Mouse (Mus musculus) cerebral cortex, adult 2 months (tissue): ENCODE results near the gene Apol10a.

ENCODE experiments used
- WGBS: fragments of 180-500 bp; shearing (Covaris S2); methylation state at CpG from one replicate; pipeline ENCODE4 v1.1.7; 2018; 5-methylcytosine and 5-hydroxymethylcytosine counted together

Gene Apol10a

DNA sequence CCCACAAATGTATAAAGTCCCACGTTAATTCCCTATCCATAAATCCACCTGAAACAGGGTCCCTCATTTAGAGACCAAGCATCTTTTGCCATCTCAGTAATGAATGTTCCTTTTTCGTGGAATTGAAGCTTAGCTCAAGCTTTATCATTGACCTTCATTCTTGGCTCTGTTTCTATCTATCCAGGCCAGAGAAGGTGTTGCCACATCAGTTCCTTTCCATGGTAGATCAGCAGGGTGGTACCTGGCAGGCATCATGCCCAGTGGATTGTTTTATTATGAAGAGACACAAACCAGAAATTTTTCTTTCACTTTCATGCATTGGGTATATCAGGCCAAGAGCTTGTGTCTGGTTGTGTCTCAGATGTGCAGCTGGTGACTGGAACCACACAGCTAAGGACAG lies at the start of gene Apol10a:
Apol10a (plus strand) TSS at position 355 of the 400 bp plus-strand sequence.
- WGBS, result 82% methylated on average over 2 of the region's 2 CpGs

GRCm38 (mm10) chr15:77428690-77429448 lies 48.0 kb upstream of the Apol10a start:
- WGBS, result 53% methylated on average over 9 of the region's 10 CpGs

DNA sequence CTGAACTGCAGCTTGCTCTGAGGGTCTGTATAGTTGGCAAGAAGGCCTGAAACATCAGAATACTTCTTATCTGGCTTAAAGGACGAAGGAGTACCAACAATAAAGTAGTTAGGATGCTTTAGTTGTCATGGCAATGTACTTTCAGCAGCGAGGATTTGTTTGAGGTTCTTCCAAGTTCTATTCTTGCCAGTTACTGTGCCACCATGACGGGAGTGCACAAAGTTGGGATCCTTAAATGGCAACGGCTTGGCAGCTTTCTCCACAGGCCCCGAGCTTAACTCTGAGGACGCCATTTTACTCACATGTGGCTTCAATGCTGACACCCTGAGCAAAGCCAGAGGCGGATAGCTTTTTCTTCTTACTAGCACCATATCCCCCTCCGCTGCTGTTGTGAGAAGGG lies 32.1 kb upstream of the Apol10a start:
- WGBS, result 23% methylated on average over 8 of the region's 8 CpGs

DNA sequence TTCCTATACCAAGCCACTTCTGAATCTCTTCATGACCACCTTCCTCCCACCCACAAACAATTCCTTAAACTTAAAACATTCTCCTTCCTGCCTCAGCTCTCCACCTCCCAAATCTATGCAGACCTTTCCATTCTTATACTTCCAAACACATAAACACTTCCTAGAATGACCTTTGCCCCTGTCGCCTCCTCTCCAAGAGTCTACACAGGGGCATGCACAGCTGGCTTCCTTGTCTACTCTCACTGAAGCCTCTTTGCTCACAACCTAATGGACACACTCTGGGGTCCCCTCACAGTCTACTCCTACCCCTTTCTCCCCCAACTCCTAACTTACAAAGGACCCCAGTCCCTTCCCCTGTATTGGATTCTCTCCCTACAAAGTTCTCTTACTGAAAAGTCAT lies 31.2 kb upstream of the Apol10a start:
- WGBS, result 88% methylated on average over 1 of the region's 1 CpGs

DNA sequence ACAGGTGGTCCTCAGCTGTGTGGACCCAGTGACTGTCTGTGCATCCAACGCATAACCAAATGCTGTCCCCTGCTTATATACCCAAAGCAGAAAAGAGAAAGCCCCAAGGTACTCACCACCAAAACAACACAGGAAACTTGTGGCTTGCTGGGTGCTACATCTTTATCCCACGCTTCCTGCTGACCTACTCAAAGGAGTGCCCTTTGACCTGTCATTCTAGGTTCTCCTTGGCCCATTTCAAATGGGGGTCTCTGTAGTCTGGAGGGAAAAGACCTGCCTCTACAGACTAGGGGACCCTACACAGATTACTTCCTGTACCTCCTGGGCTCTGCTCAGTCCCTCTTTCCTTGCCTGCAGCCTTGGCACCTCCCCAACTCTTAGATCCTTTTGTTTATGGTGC lies 29.5 kb upstream of the Apol10a start, which contains the start of gene Apol7b:
Apol7b (minus strand) TSS at position 101 of the 400 bp plus-strand sequence.
- 95% methylated on average over 2 of the region's 2 CpGs for WGBS

GRCm38 (mm10) chr15:77449927-77450326 lies 26.9 kb upstream of the Apol10a start:
- 60% methylated on average over 10 of the region's 10 CpGs for WGBS

DNA sequence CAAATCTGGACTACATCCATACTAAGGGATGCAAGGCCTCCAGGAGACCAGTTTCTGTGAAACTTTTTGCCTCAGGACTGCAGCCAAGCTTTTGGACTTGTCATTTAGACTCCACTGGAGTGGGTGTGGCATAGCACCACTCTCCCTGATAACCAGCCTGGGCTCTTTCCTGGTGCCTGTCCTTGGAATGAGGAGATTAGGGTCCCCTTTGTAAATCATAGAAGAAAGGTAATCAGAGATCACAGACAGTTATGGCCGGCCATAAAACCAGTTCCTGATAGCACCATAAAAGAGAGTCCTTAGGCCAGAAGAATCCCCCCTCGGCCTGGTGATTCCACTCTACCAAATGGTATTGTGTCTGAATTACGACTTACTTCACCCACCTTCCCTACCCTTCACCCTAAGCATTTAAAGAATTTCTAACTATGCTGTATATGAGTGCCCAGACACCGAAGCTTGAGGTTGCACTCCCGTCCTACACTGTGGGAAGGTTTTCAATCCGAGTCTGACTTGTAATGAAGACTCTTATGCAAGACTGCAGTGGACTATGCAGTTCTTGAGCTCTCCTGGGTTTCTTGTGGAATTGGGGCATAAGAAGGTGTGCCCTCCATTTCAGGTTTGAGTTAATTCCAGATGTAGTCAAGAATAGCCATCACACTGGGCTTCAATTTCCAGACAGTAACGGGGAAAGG lies 2.0 kb upstream of the Apol10a start:
- 89% methylated on average over 7 of the region's 7 CpGs for WGBS

- 80% methylated on average over 4 of the region's 4 CpGs for WGBS
These were observed 5.4 kb downstream of the Apol10a start for GRCm38 (mm10) chr15:77482140-77482794.

DNA sequence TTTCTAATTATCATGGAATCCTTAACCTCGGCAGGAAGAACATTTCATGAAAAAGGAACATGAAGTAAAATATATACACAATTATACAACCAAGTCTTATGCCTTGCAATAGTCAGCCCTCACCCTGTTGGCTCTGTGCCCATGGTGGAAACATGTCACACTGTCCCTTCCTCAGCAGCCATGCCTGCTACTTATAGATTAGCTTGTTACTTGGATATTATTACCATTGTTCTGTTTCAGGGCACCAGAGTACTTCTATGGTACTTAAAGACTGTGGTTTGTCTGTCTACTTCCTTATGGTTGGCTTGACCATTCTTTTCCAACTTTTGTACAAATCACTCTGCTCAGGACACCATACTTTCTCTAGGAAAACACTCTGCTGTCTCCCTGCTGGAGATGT lies 16.3 kb downstream of the Apol10a start:
- WGBS, result no CpG with 5 or more reads among the region's 1 CpGs

GRCm38 (mm10) chr15:77494694-77495093 lies 17.8 kb downstream of the Apol10a start:
- WGBS, result 42% methylated on average over 1 of the region's 1 CpGs

DNA sequence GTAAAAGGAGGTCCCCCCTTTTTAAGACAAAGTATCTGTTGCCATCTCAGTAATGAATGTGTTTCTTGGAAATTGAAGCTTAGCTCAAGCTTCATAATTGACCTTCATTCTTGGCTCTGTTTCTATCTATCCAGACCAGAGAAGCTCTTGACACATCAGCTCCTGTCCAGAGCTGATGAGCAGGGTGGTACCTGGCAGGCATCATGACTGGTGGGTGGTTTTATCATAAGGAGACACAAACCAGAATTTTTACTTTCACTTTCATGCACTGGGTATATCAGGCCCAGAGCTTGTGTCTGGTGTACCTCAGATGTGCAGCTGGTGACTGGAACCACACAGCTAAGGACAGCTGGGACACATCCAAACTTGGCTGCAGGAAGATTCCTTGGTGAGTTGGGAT lies 31.1 kb downstream of the Apol10a start, which contains the start of gene Apol11a:
Apol11a (plus strand) TSS at position 306 of the 400 bp plus-strand sequence.

DNA sequence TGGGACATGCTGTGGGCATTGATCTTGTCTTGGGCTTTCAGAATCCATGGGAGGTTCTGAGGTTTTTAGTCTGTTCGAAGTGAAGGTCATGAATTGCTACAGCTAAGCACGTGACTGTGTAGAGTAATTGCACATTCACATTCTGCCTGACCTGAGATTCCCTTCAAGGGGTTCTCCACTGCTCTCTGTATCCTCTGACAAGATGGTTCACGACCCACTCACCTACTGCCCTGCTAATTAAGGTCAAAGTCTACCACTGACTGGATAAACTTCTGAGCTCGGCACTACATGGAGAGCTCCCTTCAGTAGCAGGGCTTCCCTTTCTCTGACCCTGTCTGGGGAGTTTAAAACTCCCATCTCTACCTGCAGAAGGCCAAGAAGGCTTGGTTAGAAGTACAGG lies 43.7 kb downstream of the Apol10a start:
- 73% methylated on average over 4 of the region's 4 CpGs for WGBS

DNA sequence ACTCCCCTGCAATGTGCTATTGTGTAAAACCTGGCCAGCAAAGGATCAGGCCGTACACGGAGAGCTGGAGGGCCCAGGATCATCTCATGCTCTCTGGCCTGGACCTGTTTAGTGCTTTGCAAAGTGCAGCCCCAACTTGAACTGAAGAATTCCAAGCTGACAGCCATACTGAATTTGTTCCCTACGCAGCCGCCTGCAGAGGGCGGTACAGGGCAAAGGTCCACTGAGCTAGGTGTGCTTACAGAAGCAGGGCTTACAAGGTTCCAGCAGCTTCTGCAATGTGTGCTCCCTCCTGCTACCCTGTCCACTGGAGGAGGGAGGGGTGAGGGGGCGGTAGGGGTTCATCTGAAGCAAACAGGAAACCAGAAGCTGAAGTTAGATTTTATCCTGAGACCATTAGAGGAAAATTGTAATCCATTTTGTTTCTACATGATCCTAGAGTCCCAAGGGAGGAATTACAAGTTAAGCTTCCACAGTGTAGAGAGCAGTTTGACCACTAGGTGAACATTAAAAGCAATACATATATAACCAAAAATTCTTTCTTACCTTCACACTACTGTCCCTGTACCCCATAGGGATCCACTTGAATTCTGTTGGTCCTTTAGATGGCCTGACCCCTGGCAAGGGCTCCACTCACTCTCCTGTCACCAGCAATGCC lies 46.5 kb downstream of the Apol10a start:
- 26% methylated on average over 6 of the region's 6 CpGs for WGBS

DNA sequence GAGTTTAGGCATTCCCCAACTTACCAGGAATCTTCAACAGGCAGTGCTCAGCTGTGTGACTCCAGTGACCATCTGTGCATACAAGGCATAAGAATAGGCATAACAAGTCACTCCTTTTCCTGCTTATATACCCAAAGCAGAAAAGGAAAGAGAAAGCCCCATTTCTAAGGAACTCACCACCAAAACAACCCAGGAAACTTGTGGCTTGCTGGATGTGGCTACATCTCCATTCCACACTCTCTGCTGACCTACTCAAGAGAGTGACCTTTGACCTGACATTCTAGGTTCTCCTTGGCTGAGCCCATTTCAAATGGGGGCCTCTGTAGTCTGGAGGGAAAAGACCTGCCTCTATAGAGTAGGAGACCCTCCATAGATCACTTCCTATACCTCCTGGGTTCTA lies 56.4 kb downstream of the Apol10a start, which contains the start of gene Apol7c:
Apol7c (minus strand) TSS at position 101 of the 400 bp plus-strand sequence.

GRCm38 (mm10) chr15:77539221-77539620 lies 62.4 kb downstream of the Apol10a start:
- 55% methylated on average over 1 of the region's 1 CpGs for WGBS
